Mouse (Mus musculus) forebrain, embryonic 10.5 days (tissue): Measurements from ENCODE around the gene Trim8. TPM values are rescaled to one million over a fixed set of nuclear protein-coding genes. Genes with fewer than 3 reads are reported as not detected.

Experiments
- DNase-seq: peaks from one replicate; pipeline ENCODE4 v3.0.0-alpha.2; 2017; ENCODE audit warnings: low spot score; ENCODE audit errors: extremely low spot score
- H3K27ac ChIP-seq: fragments of 300-500 bp; sonication (generic); 2 replicates; pipeline ENCODE4 v1.5.1; 2016; ENCODE audit warnings: mild to moderate bottlenecking
- H3K27me3 ChIP-seq: fragments of 300-500 bp; sonication (generic); 2 replicates; pipeline ENCODE4 v1.6.1; 2016; ENCODE audit warnings: mild to moderate bottlenecking; ENCODE audit not compliant: poor library complexity, severe bottlenecking
- H3K36me3 ChIP-seq: fragments of 300-500 bp; sonication (generic); replicated peaks from 2 replicates; pipeline ENCODE4 v1.6.1; 2016; ENCODE audit warnings: mild to moderate bottlenecking, moderate library complexity
- H3K4me1 ChIP-seq: fragments of 300-500 bp; sonication (generic); 2 replicates; pipeline ENCODE4 v1.6.1; 2016
- H3K4me3 ChIP-seq: fragments of 300-500 bp; sonication (generic); 2 replicates; pipeline ENCODE4 v1.5.1; 2016; ENCODE audit warnings: mild to moderate bottlenecking, moderate library complexity
- H3K9me3 ChIP-seq: fragments of 300-500 bp; sonication (generic); 2 replicates; pipeline ENCODE4 v1.6.1; 2016; ENCODE audit warnings: mild to moderate bottlenecking, moderate library complexity
- WGBS: fragments of 180-500 bp; shearing (Covaris S2); methylation state at CpG from one replicate; pipeline ENCODE4 v1.1.7; 2016; 5-methylcytosine and 5-hydroxymethylcytosine counted together
- polyA plus RNA-seq: library from polyadenylated mRNA; unstranded; fragments of >200 nt; fragmentation: Nextera tagmentation; extraction: Ambion mirVana; gene quantifications from 2 replicates; pipeline ENCODE4 v1.2.1, GENCODE M21; 2016

The Trim8 gene
- polyA plus RNA-seq, 1 experiment from 2014 or later, result 16.6 TPM

DNA sequence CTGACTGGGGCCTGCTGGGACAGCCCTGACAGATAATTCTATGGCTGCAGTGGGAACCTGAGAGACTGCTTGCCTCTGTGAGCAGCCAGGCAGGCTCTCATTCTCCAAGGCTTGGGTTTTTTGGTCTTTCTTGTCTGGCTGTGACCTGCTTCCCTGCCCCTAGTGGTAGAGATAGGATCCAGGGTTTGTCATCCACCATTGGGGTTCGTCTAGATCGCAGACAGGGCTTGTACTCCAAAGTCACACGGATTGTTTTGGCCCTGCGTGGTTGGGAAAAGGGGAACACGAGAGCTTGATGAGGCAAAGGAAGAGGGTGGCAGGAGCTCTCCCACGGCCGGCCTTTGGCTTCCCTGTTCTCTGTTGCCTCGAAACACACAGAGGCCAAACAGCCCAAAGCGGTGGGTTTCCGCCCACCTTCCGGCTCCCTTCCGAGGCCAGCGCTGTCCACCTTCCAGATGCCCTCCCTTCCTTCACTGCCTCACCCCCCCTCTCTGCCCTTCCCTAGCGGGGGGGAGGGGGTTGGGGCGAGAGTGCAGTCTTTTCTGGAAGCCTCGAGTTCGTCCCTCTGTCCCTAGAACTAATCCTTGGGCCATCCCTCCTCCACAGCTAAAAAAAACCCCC, 18.5 kb upstream of the Trim8 start:
- peak overlapping the region; percentile 56 for H3K27ac ChIP-seq
- no peaks in the 10 kb centered on the region for H3K27me3 ChIP-seq
- no peak overlapping the region for H3K4me3 ChIP-seq
- 32% methylated on average over 17 of the region's 17 CpGs for WGBS
- peaks cover 74% of the 10 kb centered on the region for H3K36me3 ChIP-seq
- no peaks in the 10 kb centered on the region for H3K9me3 ChIP-seq
- DNase-seq, result no peak
- peaks cover 96% of the 10 kb centered on the region for H3K4me1 ChIP-seq

- Histone ChIP-seq H3K4me3 (no peak overlapping the region), H3K9me3 (no peaks in the 10 kb centered on the region), H3K27ac (peak overlapping the region; percentile 74), H3K36me3 (peaks cover 67% of the 10 kb centered on the region), H3K27me3 (no peaks in the 10 kb centered on the region), H3K4me1 (peaks cover 88% of the 10 kb centered on the region)
- no peak for DNase-seq
- 72% methylated on average over 15 of the region's 15 CpGs for WGBS
Measured at GRCm38 (mm10) chr19:46483701-46484328, 17.7 kb upstream of the Trim8 start.

- DNase-seq, result no peak
- peaks cover 60% of the 10 kb centered on the region for H3K36me3 ChIP-seq
- H3K4me1 ChIP-seq, result peaks cover 81% of the 10 kb centered on the region
- H3K27me3 ChIP-seq, result no peaks in the 10 kb centered on the region
- WGBS, result 72% methylated on average over 5 of the region's 5 CpGs
- H3K9me3 ChIP-seq, result no peaks in the 10 kb centered on the region
- H3K4me3 ChIP-seq, result no peak overlapping the region
- H3K27ac ChIP-seq, result peak overlapping the region; percentile 26; the same call in 1 of the 2 replicates
Measured at GRCm38 (mm10) chr19:46484518-46484917, 17.0 kb upstream of the Trim8 start.

- Histone ChIP-seq H3K36me3 (peaks cover 47% of the 10 kb centered on the region), H3K4me3 (no peak overlapping the region), H3K4me1 (peaks cover 80% of the 10 kb centered on the region), H3K9me3 (no peaks in the 10 kb centered on the region), H3K27me3 (no peaks in the 10 kb centered on the region), H3K27ac (peak overlapping the region; percentile 56; the same call in 1 of the 2 replicates)
- no peak for DNase-seq
- 84% methylated on average over 9 of the region's 9 CpGs for WGBS
Measured at GRCm38 (mm10) chr19:46485847-46486246, 15.7 kb upstream of the Trim8 start.

- no peak for DNase-seq
- Histone ChIP-seq H3K27me3 (no peaks in the 10 kb centered on the region), H3K36me3 (peaks cover 46% of the 10 kb centered on the region), H3K4me3 (no peak overlapping the region), H3K9me3 (no peaks in the 10 kb centered on the region), H3K4me1 (peaks cover 72% of the 10 kb centered on the region), H3K27ac (peak overlapping the region; percentile 56)
- 82% methylated on average over 2 of the region's 2 CpGs for WGBS
Measured at GRCm38 (mm10) chr19:46486709-46487108, 14.8 kb upstream of the Trim8 start.

DNA sequence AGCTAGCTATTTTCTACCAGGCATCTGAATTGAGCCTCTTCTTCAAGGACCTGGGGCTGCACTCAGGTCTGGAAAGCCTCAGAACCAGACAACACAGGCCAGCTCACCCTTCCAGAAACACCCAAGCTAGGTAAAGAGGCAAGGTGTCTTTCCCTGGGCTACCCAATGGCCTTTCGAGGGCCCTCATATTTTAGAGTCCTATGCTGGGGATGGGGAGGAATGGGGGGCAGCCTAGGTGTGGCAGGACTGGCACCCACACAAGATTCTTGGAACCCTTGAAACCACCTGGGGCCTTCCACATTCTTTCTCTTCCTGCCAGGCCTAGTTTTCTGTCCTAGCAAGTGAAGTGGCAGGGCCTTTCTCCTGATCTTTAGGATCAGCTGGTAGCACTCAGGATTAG, 12.1 kb upstream of the Trim8 start:
- peaks cover 45% of the 10 kb centered on the region for H3K4me1 ChIP-seq
- H3K4me3 ChIP-seq, result no peak overlapping the region
- WGBS, result 90% methylated on average over 1 of the region's 1 CpGs
- no peaks in the 10 kb centered on the region for H3K9me3 ChIP-seq
- DNase-seq, result no peak
- peaks cover 36% of the 10 kb centered on the region for H3K36me3 ChIP-seq
- H3K27ac ChIP-seq, result no peak overlapping the region
- H3K27me3 ChIP-seq, result no peaks in the 10 kb centered on the region

GRCm38 (mm10) chr19:46490634-46491033, 10.9 kb upstream of the Trim8 start:
- H3K27ac ChIP-seq, result peak overlapping the region; percentile 40; the same call in 1 of the 2 replicates
- no peak for DNase-seq
- no peak overlapping the region for H3K4me3 ChIP-seq
- 13% methylated on average over 2 of the region's 2 CpGs for WGBS
- H3K9me3 ChIP-seq, result no peaks in the 10 kb centered on the region
- peaks cover 34% of the 10 kb centered on the region for H3K4me1 ChIP-seq
- peaks cover 24% of the 10 kb centered on the region for H3K36me3 ChIP-seq
- H3K27me3 ChIP-seq, result no peaks in the 10 kb centered on the region

DNA sequence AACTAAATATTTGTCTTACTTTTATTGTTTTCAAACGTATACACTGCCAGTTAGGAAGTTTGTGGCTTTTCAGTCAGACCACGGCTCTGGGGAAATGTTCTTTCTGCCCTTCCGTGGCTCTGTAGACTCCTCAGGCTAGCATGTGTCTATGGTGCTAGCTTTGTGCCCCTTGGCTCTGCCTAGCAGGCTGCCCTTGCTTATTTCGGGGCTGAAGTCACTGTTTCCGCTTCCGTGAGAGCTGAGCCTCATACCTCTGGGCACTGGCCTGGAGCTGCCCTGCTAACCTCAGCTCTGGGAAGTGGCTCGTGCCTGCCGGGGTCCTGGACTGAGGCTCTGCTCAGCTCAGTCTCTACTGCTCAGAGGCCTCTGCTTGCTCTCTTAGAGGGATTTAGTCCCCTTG, 6.4 kb upstream of the Trim8 start:
- no peaks in the 10 kb centered on the region for H3K27me3 ChIP-seq
- H3K27ac ChIP-seq, result no peak overlapping the region
- no peak overlapping the region for H3K4me3 ChIP-seq
- no peak for DNase-seq
- peaks cover 18% of the 10 kb centered on the region for H3K4me1 ChIP-seq
- WGBS, result 90% methylated on average over 8 of the region's 8 CpGs
- no peaks in the 10 kb centered on the region for H3K36me3 ChIP-seq
- no peaks in the 10 kb centered on the region for H3K9me3 ChIP-seq

DNA sequence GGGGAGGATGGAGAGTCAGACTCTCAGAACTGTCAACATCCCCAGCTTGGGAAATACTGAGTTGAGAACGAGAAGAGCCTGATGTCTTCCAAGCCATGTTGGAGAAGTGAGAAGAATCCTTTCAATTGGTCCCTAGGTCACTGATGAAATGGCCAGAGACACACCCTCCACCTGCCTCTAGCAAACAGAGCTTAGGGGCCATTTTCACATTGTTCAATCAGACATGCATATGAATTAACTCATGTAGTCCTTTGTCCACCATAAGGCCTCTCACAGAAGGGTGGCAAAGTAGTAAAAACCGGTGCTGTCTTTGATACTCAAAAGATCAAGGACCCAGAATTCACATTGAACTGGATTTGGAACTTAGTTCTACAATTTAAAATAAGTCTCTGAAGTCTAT, 4.3 kb upstream of the Trim8 start:
- H3K36me3 ChIP-seq, result no peaks in the 10 kb centered on the region
- WGBS, result 77% methylated on average over 2 of the region's 2 CpGs
- H3K4me1 ChIP-seq, result peaks cover 16% of the 10 kb centered on the region

GRCm38 (mm10) chr19:46499539-46499835, 2.0 kb upstream of the Trim8 start:
- Histone ChIP-seq H3K9me3 (no peaks in the 10 kb centered on the region), H3K4me3 (peak overlapping the region; percentile 96), H3K4me1 (peaks cover 38% of the 10 kb centered on the region), H3K36me3 (peaks cover 3% of the 10 kb centered on the region; the same call in 1 of the 2 replicates), H3K27me3 (no peaks in the 10 kb centered on the region), H3K27ac (peak overlapping the region; percentile 99)
- DNase-seq, result no peak
- 6% methylated on average over 3 of the region's 3 CpGs for WGBS

More for the DNA sequence above, 4.3 kb upstream of the Trim8 start:
- DNase-seq, result no peak
- Histone ChIP-seq H3K27me3 (no peaks in the 10 kb centered on the region), H3K27ac (no peak overlapping the region), H3K4me3 (no peak overlapping the region), H3K9me3 (no peaks in the 10 kb centered on the region)

DNA sequence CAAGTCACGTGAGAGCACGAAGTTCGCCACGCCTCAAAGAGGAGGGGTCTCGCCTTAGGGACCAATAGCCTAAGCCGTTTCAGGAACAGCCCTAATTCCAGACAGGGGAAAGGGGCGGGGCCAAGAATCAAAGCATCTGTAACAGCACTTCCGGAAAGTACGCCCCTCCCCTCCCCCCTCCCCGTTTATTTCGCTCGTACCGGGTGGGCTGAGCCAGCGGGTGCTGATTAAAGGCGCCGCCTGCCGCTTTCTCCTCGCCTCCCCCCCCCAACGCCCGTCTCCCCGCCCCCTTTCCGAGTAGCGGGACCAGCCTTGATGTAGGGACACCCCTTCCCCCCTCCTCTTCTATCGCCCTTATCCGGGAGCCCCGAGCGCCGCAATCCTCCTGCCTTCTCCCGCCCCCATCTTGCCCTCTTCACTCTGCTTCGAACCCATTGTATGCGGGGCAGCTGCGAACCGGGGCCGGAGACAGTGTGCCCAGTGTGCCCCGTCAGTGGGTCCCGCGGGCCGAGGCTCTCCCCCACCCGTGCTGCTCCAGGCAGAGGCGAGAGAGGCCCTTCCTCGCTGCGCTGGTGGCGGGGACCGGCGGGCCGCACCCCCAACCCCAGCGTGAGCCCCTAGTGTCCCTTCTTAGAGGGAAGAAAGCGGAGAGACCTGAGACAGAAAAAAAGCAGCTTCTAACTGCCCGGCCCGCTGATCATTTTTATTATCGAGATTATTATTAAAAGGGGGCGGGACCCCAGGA, 1.5 kb upstream of the Trim8 start:
- Histone ChIP-seq H3K36me3 (peaks cover 8% of the 10 kb centered on the region), H3K27ac (peak overlapping the region; percentile 99), H3K4me1 (peaks cover 43% of the 10 kb centered on the region), H3K9me3 (no peaks in the 10 kb centered on the region), H3K4me3 (peak overlapping the region; percentile 96), H3K27me3 (no peaks in the 10 kb centered on the region)
- WGBS, result under 1% methylated on average over 52 of the region's 52 CpGs
- peak; percentile 99 for DNase-seq

- Histone ChIP-seq H3K27me3 (no peaks in the 10 kb centered on the region), H3K36me3 (peaks cover 16% of the 10 kb centered on the region), H3K9me3 (no peaks in the 10 kb centered on the region), H3K4me3 (peak overlapping the region; percentile 96), H3K27ac (peak overlapping the region; percentile 99), H3K4me1 (peaks cover 51% of the 10 kb centered on the region)
- DNase-seq, result no peak
- under 1% methylated on average over 39 of the region's 50 CpGs for WGBS
Measured at GRCm38 (mm10) chr19:46500581-46501341, 741 bp upstream of the Trim8 start.
